Mouse (Mus musculus) cerebellum, postnatal 10 days (tissue): ENCODE results near the gene Alox5.
A peak's percentile ranks its signal among the peaks of the same experiment; 100 is the strongest.

ENCODE experiments used
- DNase-seq, 2 experiments: peaks; one replicate each; pipeline ENCODE4 v3.0.0; 2021; ENCODE audit warnings: mixed read lengths in 2 of 2

Alox5 gene

GRCm38 (mm10) chr6:116460544-116461283, at the start of gene Alox5:
TSS of gene Alox5 (minus strand) at chr6:116461178.
- peak; percentile 49 to 63 for DNase-seq

- peak; percentile 8 to 15 for DNase-seq
Observed at GRCm38 (mm10) chr6:116506302-116507003, 45.5 kb upstream of the Alox5 start, which contains the start of gene Olfr212. TSS of gene Olfr212 (plus strand) at chr6:116506516.

DNA sequence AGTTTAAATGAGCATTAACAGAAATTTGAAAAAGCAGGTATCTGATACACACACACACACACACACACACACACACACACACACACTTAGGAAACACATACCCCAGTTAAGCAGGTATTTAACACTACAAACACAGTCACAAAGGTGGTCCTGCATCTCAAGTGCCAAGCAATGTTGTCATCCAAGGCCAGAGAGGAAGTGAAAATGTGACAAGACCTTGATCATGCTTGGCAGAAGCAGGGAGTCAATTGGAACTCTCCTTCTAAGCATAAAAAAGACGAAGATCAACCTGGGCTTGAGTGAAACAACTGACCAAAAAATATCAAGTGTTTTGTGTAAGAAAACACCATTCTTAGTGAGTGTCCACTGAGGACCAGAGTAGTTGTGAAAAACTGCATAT, 35.0 kb upstream of the Alox5 start:
- DNase-seq: no peak

- DNase-seq: no peak
Observed at GRCm38 (mm10) chr6:116493742-116494141, 32.8 kb upstream of the Alox5 start.

DNA sequence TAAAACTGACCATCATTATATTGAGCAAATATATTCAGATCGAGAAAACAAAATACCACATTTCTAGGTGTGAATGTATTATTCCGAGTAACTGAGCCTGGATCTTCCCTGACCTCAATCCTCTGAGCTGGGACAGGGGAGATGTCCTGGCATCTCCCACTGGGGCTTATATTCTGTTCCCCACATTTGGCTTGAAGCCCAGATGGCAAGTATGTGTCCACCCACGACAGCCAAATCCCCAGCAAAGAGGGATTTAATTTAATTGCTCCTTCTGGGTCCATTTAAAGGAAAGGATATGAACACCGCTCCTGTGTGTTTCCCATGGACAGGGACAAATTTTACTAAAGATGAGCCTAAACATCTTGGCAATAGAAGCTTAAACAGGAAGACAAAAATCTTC, 27.8 kb upstream of the Alox5 start, which contains the start of gene Olfr211:
Gene Olfr211, plus strand, starts transcription at position 301 of the 400 bp plus-strand sequence.
- DNase-seq: peak; percentile 74

- no peak for DNase-seq
Observed at GRCm38 (mm10) chr6:116486833-116487232, 25.9 kb upstream of the Alox5 start.

- DNase-seq: no peak
Observed at GRCm38 (mm10) chr6:116485081-116485480, 24.1 kb upstream of the Alox5 start.

DNA sequence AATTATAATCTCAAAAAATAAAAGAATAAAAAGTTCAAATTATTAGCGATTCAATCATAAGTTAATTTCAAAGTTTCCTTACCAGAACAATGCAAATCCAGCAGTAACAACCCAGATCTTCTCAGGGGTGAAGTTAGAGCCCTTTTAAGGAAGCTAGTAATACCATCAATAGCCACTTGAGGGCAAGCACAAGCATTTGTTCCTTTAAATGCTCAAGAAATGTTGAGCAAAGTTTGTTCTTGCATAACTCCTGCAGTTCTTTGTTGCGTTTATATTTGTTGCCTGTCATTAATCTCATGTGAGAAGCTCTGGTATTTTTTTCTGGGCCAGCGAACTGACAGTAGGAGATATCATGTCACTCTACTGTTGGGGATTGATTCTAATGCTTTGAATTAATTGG, 7.1 kb upstream of the Alox5 start:
- DNase-seq: peak in 1 of 2 experiments; percentile 33

DNA sequence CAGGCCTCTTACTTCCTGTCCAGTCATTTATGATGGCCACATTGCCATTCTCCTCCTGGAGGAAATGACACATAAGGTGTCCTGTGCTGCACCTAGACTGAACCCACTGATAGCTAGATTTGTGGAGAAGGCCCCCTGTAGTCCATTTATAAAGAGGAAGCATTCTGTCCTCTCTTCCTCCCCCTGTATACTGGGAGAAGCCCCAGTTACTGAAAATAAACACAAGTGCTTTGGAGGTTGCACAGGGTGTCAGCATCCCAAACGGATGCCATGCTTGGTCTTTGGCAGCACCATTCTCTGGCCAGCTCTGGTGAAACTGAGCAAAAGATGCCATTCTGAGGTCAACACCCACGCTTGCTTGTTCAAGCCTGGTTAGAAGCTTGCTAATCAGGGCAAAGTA, 1.7 kb downstream of the Alox5 start:
- no peak for DNase-seq

- no peak for DNase-seq
Observed at GRCm38 (mm10) chr6:116458728-116459127, 2.2 kb downstream of the Alox5 start.

DNA sequence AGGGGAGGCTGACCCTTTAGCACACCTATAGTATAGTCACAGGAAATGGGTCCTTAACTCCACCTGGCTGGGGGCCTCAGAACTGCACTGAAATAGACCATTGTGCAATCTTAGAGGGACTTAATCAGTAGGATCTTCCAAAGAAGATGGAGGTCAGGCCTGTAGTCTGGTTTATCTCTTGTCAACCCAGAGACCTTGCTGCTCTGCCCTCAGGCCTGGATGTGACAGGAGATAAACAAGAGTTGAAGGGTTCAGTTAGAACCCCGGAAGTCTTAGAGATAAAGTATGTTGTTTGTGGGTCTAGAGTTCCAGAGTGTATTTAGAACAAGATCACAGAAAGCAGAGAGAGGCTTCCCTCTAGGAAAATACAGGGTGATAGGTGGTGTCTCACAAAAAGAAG, 4.5 kb downstream of the Alox5 start:
- no peak for DNase-seq

GRCm38 (mm10) chr6:116455781-116456180, 5.2 kb downstream of the Alox5 start:
- DNase-seq: no peak

GRCm38 (mm10) chr6:116440849-116441248, 20.1 kb downstream of the Alox5 start:
- no peak for DNase-seq

- DNase-seq: no peak
Observed at GRCm38 (mm10) chr6:116440447-116440846, 20.5 kb downstream of the Alox5 start.

DNA sequence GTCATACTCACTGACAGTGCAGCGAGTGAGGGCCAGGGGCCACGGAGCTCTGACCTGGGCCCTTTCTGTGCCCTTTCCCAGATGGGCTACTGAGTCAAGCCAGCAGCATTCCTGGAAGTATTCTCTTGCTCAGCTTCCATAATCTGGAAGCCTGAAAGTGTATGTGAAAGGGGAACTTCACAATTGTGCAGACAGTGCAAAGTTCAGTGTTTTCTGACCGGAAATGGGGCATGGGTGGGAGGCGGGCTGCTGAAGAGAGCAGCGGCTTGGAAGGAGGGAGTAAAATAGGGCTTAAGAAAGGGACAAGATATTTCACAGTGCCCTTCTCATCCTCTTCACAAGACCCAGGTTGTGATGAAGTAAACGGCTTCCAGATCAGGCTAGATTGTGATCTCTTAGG, 21.4 kb downstream of the Alox5 start:
- DNase-seq: no peak

GRCm38 (mm10) chr6:116438864-116439263, 22.1 kb downstream of the Alox5 start:
- no peak for DNase-seq

DNA sequence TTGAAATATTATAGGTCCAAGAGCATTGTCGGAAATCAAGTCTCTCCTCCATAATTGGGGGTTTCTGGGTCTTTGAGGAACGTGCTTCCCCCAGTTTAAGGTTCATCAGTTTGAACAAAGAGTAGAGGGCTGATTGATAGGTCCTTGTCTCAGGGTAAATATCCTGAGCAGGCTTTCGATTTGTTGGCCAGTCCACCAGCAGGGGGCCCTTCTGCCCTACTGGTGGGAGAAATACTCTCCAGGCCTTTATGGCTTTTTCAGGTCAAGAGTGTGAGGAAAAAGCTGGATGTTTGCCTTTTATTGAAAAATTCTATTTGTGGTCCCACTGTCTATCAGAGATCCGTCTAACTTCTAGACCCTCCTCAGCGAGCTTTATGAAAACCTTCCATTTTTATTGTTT, 32.7 kb downstream of the Alox5 start:
- no peak for DNase-seq

GRCm38 (mm10) chr6:116427552-116427951, 33.4 kb downstream of the Alox5 start:
- DNase-seq: no peak

DNA sequence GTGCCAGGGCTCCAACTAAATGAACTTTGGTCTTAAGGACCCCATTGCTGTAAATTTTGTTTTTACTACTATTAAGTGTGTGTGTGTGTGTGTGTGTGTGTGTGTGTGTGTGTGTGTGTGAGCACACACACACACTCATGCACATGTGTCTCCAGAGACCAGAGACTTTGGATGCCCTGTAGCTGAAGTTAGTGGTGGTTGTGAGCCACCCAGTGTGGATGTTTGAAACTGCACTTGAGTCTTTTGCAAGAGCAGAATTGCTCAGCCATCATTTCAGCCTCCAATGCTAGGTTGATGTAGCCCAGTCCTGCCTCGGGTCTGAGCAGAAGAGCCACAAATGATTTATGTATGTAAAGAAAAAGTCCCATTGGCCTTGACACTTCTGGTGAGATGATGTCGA, 37.3 kb downstream of the Alox5 start:
- DNase-seq: peak; percentile 68 to 70

GRCm38 (mm10) chr6:116422991-116423390, 38.0 kb downstream of the Alox5 start:
- no peak for DNase-seq

DNA sequence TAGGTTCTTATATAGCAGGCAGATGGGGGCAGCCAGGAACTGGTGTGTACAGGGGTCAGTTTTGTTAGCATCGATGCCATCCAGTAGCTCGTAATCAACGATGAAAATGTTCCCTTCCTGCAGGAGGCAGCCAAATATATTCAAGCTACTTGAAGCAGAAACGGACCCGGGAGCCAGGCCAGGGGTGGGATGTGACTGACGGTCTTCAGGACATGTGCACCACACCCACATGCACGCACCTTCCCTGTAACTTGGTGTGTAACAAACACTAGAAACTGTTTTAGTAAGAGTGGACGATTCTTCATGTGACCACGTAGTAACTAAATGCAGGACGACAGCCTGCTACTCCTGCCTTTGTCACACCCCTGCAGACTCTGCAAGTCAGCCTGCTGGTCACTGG, 40.7 kb downstream of the Alox5 start:
- peak; percentile 49 to 55 for DNase-seq

DNA sequence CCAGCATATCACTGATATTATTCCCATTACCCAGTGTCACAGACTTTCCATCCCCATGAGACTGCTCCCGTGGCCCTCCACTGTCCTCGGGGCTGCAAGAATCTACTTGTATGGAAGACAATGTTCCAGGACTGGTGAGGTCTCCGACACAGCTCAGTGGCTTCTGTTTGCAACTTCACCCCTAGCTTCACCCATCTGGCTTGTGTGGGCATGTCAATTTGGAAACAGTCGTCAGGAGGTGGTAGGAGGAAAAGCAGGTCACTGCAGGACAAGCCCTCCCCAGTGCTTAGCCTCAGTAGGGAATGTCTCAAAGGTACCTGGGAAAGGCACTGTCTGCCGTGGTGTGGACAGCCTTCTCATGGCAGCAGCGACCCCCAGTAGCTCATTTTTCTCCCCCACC, 41.3 kb downstream of the Alox5 start:
- no peak for DNase-seq

GRCm38 (mm10) chr6:116418487-116418886, 42.5 kb downstream of the Alox5 start:
- peak in 1 of 2 experiments; percentile 22 for DNase-seq
